ENCODE assay signal across 8 mouse cellular contexts in the genomic region with DNA sequence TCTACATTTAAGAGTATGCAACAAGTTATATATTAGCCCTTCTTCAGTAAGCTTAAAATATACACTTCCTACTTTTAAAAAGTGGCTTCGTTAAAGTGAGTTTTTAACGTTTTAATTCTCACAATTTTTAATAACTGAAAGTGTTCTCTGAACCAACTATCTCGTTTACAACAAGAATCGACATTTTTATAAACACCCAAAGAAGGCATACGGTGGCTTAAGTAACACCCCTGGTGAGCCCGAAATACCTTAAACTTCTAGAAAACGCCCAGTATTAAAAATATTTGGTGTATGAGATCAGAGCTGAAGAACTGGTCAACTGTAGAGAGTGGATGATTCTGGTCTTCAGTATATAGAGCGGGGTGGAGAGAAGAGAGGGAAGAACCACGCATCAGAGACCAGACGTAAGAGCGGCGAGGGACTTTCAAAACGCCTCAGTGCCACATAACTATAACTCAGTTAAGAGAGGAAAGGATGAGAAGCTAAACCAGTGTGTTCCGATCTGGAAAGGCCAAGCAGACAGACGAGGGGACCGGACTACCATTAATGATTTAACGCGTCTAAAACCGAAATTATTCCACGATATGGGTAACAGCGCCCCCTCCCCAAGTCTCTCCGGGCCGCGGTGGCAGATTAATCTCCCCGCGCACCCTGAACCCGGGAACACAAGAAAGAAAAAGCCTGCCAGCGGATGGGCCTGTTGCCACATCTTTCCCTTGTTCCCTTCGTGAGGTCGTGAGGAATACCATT. TPM values are rescaled to one million over a fixed set of nuclear protein-coding genes. Genes with fewer than 3 reads are reported as not detected.
DNase-seq lines count a peak whose midpoint lies in the region; ATAC-seq lines count a peak whose summit lies in the region.

No protein-coding gene starts in this region.

- under 1% methylated on average over 30 of the region's 30 CpGs for WGBS in lung, embryonic 15.5 days
- under 1% methylated on average over 30 of the region's 30 CpGs for WGBS in embryonic facial prominence, embryonic 14.5 days
- WGBS in intestine, embryonic 16.5 days = under 1% methylated on average over 30 of the region's 30 CpGs
- WGBS in midbrain, embryonic 14.5 days = 2% methylated on average over 30 of the region's 30 CpGs

- no peaks in the 10 kb centered on the region for H3K36me3 ChIP-seq in lung, embryonic 15.5 days
- no peaks in the 10 kb centered on the region for H3K36me3 ChIP-seq in embryonic facial prominence, embryonic 14.5 days (ENCODE audit: control insufficient read depth, insufficient read depth, low read length)
- H3K36me3 ChIP-seq in intestine, embryonic 16.5 days (ENCODE audit: control insufficient read depth, insufficient read depth, low read length) = no peaks in the 10 kb centered on the region
- H3K36me3 ChIP-seq in midbrain, embryonic 14.5 days (ENCODE audit: control insufficient read depth, insufficient read depth, low read length) = no peaks in the 10 kb centered on the region

- peak; percentile 37 for DNase-seq in adrenal gland, postnatal 10 days
- no peak for DNase-seq in adrenal gland, postnatal 4 days (ENCODE audit: low spot score in 2 of 2)
- no peak for DNase-seq in lung, postnatal 25 days (ENCODE audit: low spot score)
- DNase-seq in embryonic facial prominence, embryonic 14.5 days (ENCODE audit: low spot score) = peak; percentile 23
- peak; percentile 54 for DNase-seq in midbrain, embryonic 14.5 days
- peak; percentile 60 for DNase-seq in thymus, postnatal 14 days

- H3K9ac ChIP-seq in lung, embryonic 15.5 days = peak overlapping the region; percentile 97
- H3K9ac ChIP-seq in embryonic facial prominence, embryonic 14.5 days (ENCODE audit: low read depth, low read length) = peak overlapping the region; percentile 95
- H3K9ac ChIP-seq in intestine, embryonic 16.5 days (ENCODE audit: low read depth, low read length) = peak overlapping the region; percentile 95
- peak overlapping the region; percentile 86 for H3K9ac ChIP-seq in midbrain, embryonic 14.5 days (replicated peaks; ENCODE audit: low read length)

- peak overlapping the region; percentile 66 for H3K4me2 ChIP-seq in lung, embryonic 15.5 days
- H3K4me2 ChIP-seq in embryonic facial prominence, embryonic 14.5 days (ENCODE audit: low read depth, low read length) = peak overlapping the region; percentile 78
- peak overlapping the region; percentile 80 for H3K4me2 ChIP-seq in intestine, embryonic 16.5 days (ENCODE audit: low read depth, low read length)
- peak overlapping the region; percentile 83 for H3K4me2 ChIP-seq in midbrain, embryonic 14.5 days (ENCODE audit: low read length)

- no peaks in the 10 kb centered on the region for H3K9me3 ChIP-seq in lung, embryonic 15.5 days
- H3K9me3 ChIP-seq in embryonic facial prominence, embryonic 14.5 days (ENCODE audit: control insufficient read depth, low read length) = no peaks in the 10 kb centered on the region
- no peaks in the 10 kb centered on the region for H3K9me3 ChIP-seq in intestine, embryonic 16.5 days (ENCODE audit: control insufficient read depth, low read length)
- H3K9me3 ChIP-seq in midbrain, embryonic 14.5 days (ENCODE audit: control insufficient read depth, low read length) = no peaks in the 10 kb centered on the region

- no peaks in the 10 kb centered on the region for H3K27me3 ChIP-seq in lung, embryonic 15.5 days
- no peaks in the 10 kb centered on the region for H3K27me3 ChIP-seq in embryonic facial prominence, embryonic 14.5 days (replicated peaks; ENCODE audit: control insufficient read depth, insufficient read depth, low read length)
- no peaks in the 10 kb centered on the region for H3K27me3 ChIP-seq in intestine, embryonic 16.5 days (replicated peaks; ENCODE audit: control insufficient read depth, insufficient read depth, low read length)
- no peaks in the 10 kb centered on the region for H3K27me3 ChIP-seq in midbrain, embryonic 14.5 days (ENCODE audit: control insufficient read depth, insufficient read depth, low read length)

- ATAC-seq in lung, embryonic 15.5 days (ENCODE audit: borderline replicate concordance, extremely low read depth, low FRiP score, low TSS enrichment) = no peak
- no peak for ATAC-seq in embryonic facial prominence, embryonic 14.5 days (ENCODE audit: low read depth)
- ATAC-seq in intestine, embryonic 16.5 days = no peak
- no peak for ATAC-seq in midbrain, embryonic 14.5 days (ENCODE audit: low FRiP score, low TSS enrichment)

- H3K27ac ChIP-seq in lung, embryonic 15.5 days = peak overlapping the region; percentile 98
- peak overlapping the region; percentile 98 for H3K27ac ChIP-seq in embryonic facial prominence, embryonic 14.5 days (replicated peaks; ENCODE audit: low read depth, low read length)
- peak overlapping the region; percentile 96 for H3K27ac ChIP-seq in intestine, embryonic 16.5 days (ENCODE audit: low read length)
- H3K27ac ChIP-seq in midbrain, embryonic 14.5 days (replicated peaks; ENCODE audit: low read depth, low read length) = peak overlapping the region; percentile 96; the same call in 1 of the 2 replicates

- H3K4me1 ChIP-seq in lung, embryonic 15.5 days = peaks cover 20% of the 10 kb centered on the region
- peaks cover 10% of the 10 kb centered on the region; the same call in 1 of the 2 replicates for H3K4me1 ChIP-seq in embryonic facial prominence, embryonic 14.5 days (ENCODE audit: control insufficient read depth, insufficient read depth, low read length)
- peaks cover 6% of the 10 kb centered on the region for H3K4me1 ChIP-seq in intestine, embryonic 16.5 days (ENCODE audit: control insufficient read depth, insufficient read depth, low read length)
- peaks cover 17% of the 10 kb centered on the region for H3K4me1 ChIP-seq in midbrain, embryonic 14.5 days (ENCODE audit: control insufficient read depth, insufficient read depth, low read length)

- H3K4me3 ChIP-seq in lung, embryonic 15.5 days = peak overlapping the region; percentile 100
- H3K4me3 ChIP-seq in embryonic facial prominence, embryonic 14.5 days (ENCODE audit: low read depth, low read length) = peak overlapping the region; percentile 98
- peak overlapping the region; percentile 94 for H3K4me3 ChIP-seq in intestine, embryonic 16.5 days (ENCODE audit: low read length)
- H3K4me3 ChIP-seq in midbrain, embryonic 14.5 days (replicated peaks; ENCODE audit: low read depth, low read length) = peak overlapping the region; percentile 98

RNA-seq across cellular contexts. Expression of a gene that starts 1.3 kb away (rescaled TPM):
- 10 to 100 TPM; 48.5 to 60.9 TPM for total RNA-seq in adrenal gland, postnatal 10 days (2021)
- total RNA-seq in adrenal gland, postnatal 4 days (2021) = 10 to 100 TPM; 73.6 to 85.3 TPM
- polyA plus RNA-seq in lung, embryonic 15.5 days (2015; fragmentation: Nextera tagmentation; extraction: Ambion mirVana) = 24.0 and 25.6 TPM in 2 replicates
- 31.5 and 31.8 TPM in 2 replicates for polyA plus RNA-seq in embryonic facial prominence, embryonic 14.5 days (2014; fragmentation: Nextera tagmentation; extraction: Ambion mirVana)
- polyA plus RNA-seq in intestine, embryonic 16.5 days (2015; fragmentation: Nextera tagmentation; extraction: Ambion mirVana) = 12.1 and 14.5 TPM in 2 replicates
- polyA plus RNA-seq in midbrain, embryonic 14.5 days (2014; fragmentation: Nextera tagmentation; extraction: Ambion mirVana) = 30.2 and 30.4 TPM in 2 replicates

RNA-seq across cellular contexts. Expression of a gene that starts 57.1 kb away (rescaled TPM):
- 10 to 100 TPM; 44.5 to 44.9 TPM for total RNA-seq in adrenal gland, postnatal 10 days (2021)
- total RNA-seq in adrenal gland, postnatal 4 days (2021) = 10 to 100 TPM; 48.1 to 48.9 TPM
- 8.4 and 10.2 TPM in 2 replicates for polyA plus RNA-seq in lung, embryonic 15.5 days (2015; fragmentation: Nextera tagmentation; extraction: Ambion mirVana)
- polyA plus RNA-seq in embryonic facial prominence, embryonic 14.5 days (2014; fragmentation: Nextera tagmentation; extraction: Ambion mirVana) = 13.3 and 14.6 TPM in 2 replicates
- polyA plus RNA-seq in intestine, embryonic 16.5 days (2015; fragmentation: Nextera tagmentation; extraction: Ambion mirVana) = 4.6 and 5.9 TPM in 2 replicates
- polyA plus RNA-seq in midbrain, embryonic 14.5 days (2014; fragmentation: Nextera tagmentation; extraction: Ambion mirVana) = 19.2 and 27.0 TPM in 2 replicates

Comparison
In these comparisons a context has a peak if more than half of its experiments do, and no peak if none do; other contexts are left out.
1. DNase-seq: peak in adrenal gland, postnatal 10 days (single experiment), embryonic facial prominence, embryonic 14.5 days (single experiment), midbrain, embryonic 14.5 days (single experiment) and thymus, postnatal 14 days (single experiment); none in adrenal gland, postnatal 4 days (0 of 2) and lung, postnatal 25 days (single experiment).
2. Peak in every context shown above with its lines, with median percentiles within 50 percentile points of each other: H3K27ac ChIP-seq, H3K4me2 ChIP-seq, H3K4me3 ChIP-seq and H3K9ac ChIP-seq.